Mouse (Mus musculus): Measurements from ENCODE around the gene Olfr1234.

Gene Olfr1234

GRCm38 (mm10) chr2:89364765-89365164 is at the start of gene Olfr1234:
TSS of gene Olfr1234 (minus strand) at chr2:89364865.
- no peak for DNase-seq (ENCODE audit: low read depth, low spot score)

DNA sequence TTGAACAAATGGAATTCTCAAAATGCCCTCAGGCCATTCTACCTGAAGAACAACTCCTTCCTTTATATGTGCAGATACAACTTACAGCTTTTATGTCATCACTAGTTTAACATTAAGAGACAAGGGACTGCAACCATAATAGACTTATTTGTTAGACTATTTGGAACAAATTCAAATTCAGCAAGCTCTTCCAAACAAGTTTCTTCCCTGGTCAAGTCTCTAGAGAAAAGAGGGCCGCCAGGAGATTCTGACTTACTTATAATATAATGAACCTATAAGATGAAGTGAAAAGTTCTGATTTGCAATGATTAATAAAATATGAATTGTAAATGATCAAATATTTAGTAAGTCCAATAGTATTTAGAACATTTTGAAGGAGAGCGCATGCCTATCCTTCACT is 44.9 kb upstream of the Olfr1234 start, which contains the start of gene Olfr1238:
TSS of gene Olfr1238 (minus strand) at position 101 of the 400 bp plus-strand sequence.
- no peak for DNase-seq (ENCODE audit: low read depth, low spot score)

DNA sequence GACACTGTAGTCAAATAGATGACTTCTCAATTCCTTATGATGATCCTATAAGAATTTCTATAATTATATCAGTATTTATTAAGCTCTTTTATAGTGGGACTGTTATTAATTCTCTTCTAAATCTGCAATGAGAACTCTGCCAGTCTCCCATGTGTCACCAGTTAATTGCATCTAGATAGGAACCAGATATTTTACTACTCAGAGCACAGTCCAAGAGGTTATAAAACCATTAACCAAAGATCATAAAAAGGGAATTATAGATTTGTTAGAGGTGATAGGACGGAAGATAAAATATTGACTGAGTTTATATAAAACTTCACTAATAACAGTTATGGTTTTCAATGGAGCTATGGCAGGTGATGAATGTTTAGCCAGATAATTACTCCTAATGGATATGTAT is 36.2 kb upstream of the Olfr1234 start:
- no peak for DNase-seq (ENCODE audit: low read depth, low spot score)

- DNase-seq (ENCODE audit: low read depth, low spot score): no peak
Measured at GRCm38 (mm10) chr2:89342298-89342697, 22.4 kb downstream of the Olfr1234 start, which contains the start of gene Olfr1233. TSS of gene Olfr1233 (minus strand) at chr2:89342398.

GRCm38 (mm10) chr2:89329575-89329974 is 35.1 kb downstream of the Olfr1234 start, which contains the start of gene Olfr1232:
TSS of gene Olfr1232 (minus strand) at chr2:89329675.
- DNase-seq (ENCODE audit: low read depth, low spot score): no peak

Data from R1 (cell line).